Mouse (Mus musculus) gonadal fat pad, adult 2 months (tissue): Measurements from ENCODE around the gene a. TPM values are rescaled to one million over a fixed set of nuclear protein-coding genes. Genes with fewer than 3 reads are reported as not detected.
A peak's percentile ranks its signal among the peaks of the same experiment; 100 is the strongest.
"Not testable (repeated sequence)": the region's sequence is repeated elsewhere in the genome, so short reads cannot be mapped to it uniquely, and the experiment has no call there.

Source experiments
- DNase-seq: peaks from one replicate; pipeline ENCODE4 v3.0.0-alpha.2; 2012; ENCODE audit warnings: low read depth
- polyA plus RNA-seq: library from polyadenylated mRNA; depleted of rRNA; stranded (reverse); fragments of >200 nt; gene quantifications from 2 replicates; pipeline ENCODE4 v1.2.3, GENCODE M21; 2012

a gene
- polyA plus RNA-seq, 1 experiment, result 0.39 TPM

DNA sequence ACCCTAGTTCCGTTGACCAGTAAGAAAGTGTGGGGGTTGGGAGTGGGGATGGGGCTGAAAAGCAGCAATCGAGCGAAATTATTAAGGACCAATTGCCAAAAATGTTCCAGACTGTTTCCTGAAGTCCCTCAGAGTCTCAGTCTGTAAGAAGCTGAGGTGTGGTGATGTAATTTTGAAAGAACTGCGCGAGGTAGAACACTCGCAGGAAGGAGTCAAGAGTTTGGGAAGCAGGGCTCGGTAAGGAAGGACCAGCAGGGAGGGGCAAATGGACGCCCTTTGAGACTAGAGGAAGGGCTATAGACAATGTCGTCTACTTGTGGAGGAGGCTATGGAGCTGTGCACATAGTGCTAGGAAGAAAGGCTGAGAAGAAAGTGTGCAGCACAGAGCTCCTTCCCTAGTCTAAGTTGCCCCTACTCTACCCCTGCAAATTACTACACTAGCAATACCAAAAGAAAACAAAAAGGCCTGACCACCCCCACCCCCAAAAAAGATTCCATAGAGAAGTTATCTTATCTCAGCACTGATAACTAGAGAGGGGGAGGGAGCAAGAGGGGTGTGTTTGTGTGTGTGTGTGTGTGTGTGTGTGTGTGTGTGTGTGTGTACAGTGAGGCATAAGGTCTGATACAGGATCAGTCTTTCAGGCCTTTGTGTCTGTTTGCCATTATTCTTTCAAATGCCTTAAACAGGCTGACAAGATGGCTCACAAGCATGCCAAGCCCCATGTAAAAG is 260.6 kb downstream of the a start:
- no peak for DNase-seq

- DNase-seq, result no peak
Measured at GRCm38 (mm10) chr2:155052681-155053080, 261.5 kb downstream of the a start.

GRCm38 (mm10) chr2:155053512-155053911 is 262.3 kb downstream of the a start:
- not testable (repeated sequence) for DNase-seq

DNA sequence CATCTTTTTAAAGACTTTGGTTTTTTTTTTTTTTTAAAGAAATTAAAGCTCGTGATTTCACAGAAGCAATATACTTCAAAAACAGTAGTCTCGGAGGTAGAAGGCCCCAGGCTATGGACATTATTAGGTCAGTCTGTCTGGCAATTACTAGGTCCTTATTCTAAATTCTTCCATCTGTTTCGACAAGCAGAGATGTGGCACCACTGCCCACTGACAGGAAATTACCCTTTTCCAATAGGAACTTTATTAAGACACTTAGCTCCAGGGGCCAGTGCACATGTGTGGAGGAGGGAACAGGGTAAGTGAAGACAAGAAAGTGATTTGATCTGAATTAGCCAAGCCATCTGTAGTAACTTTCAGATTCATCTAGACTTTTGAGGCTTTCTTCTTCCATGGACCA is 263.5 kb downstream of the a start:
- no peak for DNase-seq

GRCm38 (mm10) chr2:155056076-155056578 is 264.9 kb downstream of the a start:
- DNase-seq, result no peak

GRCm38 (mm10) chr2:155057361-155057760 is 266.2 kb downstream of the a start:
- DNase-seq, result no peak

DNA sequence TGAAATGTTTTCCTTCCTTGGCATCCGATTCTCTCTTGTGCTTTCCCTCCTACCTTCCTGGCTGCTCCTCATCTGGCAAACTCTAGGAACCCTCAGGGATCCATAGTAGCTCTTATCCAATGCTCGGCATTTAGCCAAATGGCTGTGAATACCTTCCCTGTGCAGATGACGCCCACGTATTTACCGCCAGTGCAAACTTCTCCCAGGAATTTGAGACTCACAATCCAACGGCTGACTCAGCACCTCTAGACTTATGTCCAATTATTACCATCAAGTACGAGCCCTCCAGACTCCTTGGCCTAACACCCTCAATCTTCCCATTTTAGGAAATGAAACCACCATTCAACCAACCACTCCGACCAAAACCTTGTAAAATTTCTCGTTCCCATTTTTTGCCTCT is 279.8 kb downstream of the a start:
- DNase-seq, result peak; percentile 100

DNA sequence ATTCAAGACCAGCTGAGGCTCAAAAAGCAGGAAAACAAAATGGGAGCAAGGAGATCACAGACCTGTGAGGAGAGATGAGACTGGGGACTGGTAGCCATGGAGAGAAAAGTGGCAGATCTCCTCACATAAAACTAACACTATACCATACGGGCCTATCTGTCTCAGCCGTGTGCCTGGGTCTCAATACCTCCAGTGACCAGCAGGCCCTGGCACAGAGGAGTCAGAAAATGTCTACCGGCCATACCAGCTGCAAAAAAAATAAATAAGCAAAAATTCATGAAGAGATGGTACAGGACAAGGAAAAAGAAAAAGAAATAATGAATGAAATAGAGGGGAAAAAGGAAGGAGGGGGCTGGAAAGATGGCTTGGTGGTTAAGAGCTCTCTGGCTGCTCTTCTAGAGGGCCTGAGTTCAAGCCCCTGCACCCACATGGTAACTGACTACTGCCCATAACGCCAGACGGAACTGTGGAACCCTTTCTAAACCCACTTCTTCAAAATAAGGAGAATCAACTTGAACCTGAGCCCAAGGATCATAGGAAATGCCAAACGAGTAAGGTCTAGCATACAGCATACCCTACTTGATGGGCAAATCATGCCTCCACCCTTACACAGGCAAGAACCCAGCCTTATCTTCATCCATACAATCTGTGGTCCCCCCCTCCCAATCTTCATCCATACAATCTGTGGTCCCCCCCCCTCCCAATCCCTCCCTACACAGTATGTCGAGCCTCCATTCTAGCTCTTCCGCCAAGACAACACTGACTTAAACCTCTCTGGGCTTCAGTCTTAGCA is 281.3 kb downstream of the a start:
- DNase-seq, result no peak

- no peak for DNase-seq
Measured at GRCm38 (mm10) chr2:155073347-155073746, 282.1 kb downstream of the a start.

DNA sequence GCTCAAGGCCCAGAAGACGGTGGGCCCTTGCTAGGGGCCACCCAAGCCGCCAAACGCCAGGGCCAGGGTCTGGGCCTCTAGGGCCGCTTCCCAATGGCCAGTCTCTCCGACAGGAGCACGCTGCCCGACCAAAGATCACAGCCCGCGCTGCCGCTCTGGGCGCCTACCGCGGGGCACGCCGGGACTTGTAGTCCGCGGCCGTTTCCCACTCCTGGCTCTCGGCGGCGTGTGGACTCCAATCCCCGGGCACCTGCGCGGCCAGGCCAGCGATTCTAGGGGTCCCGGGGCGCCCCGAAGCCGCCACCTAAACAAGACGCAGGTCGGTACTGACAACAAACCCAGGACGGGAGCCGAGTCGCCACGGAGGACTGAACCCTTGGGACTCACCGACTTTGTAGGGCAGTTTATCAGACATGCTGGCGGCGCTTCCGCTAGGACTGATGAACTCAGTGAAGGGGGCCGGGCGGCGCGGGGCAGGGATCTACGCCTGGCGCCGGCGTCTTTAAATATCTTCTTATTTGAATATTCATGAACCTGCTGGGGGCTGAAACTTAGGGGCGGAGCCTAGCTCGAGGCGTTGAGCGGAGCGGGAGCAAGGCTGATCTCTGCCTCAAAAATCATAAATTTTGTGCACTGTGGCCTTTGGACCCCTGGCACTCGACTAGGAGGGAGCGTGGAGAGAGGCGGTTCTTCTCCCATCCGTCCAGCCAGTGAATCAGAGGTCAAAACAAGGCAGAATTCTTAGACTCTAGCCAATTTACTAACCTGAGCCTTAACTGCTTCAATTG is 283.0 kb downstream of the a start, which contains the start of gene Ahcy:
Ahcy (minus strand) TSS at position 520 of the 788 bp plus-strand sequence.
- DNase-seq, result no peak

- DNase-seq, result no peak
Measured at GRCm38 (mm10) chr2:155074766-155075330, 283.6 kb downstream of the a start.

- no peak for DNase-seq
Measured at GRCm38 (mm10) chr2:155075649-155076048, 284.4 kb downstream of the a start.

- no peak for DNase-seq
Measured at GRCm38 (mm10) chr2:155079500-155080178, 288.4 kb downstream of the a start.

DNA sequence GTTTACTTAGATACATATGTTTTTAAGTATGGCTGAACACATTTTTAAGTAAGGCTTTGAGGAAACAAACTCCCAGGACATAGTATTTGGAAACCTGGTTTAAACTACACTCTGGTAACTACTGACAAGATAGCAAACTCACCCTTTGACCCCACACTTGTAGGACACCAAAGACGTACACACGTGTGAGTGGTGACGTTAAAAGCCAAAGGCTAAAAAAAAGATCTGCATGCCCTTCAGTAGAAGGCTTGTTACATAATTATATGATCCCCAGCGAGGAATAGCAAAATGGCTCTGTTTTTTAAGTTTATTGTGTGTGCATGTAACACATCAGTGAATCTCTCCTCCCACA is 289.0 kb downstream of the a start:
- DNase-seq, result no peak

- no peak for DNase-seq
Measured at GRCm38 (mm10) chr2:155081056-155081455, 289.9 kb downstream of the a start.

DNA sequence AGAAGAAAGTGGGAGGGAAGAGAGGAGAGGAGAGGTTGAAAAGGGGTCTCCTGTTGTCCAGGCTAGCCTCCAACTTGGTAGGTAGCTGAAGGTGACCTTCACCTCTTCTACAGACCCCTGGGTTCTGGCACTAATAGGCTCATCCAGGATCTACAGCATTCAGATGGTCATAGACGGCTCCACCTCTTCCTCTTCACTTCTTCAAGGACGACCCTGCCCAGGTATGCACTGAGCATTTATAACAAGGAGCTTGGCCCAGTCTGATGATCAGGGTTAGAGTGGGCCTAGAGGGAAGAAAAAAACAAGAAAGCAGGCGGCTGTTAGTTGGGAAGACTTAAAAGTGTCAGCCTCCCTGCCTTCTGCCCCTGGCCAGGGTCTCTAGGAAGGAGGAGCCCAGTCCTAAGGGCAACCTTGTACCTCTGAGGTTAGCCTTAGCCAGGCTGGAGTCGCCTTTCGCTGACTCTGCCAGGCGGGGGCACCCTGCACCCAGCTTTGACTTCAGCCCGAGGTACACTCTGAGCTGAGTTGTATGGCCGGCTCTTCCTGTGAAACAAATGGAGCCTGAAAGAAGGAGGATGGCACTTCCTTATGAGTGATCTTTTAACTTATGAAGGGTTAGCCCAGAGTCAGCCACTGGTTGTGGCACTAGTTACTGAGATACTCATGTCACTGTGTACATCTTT is 291.1 kb downstream of the a start:
- no peak for DNase-seq

- DNase-seq, result no peak
Measured at GRCm38 (mm10) chr2:155084546-155084945, 293.3 kb downstream of the a start.

- no peak for DNase-seq
Measured at GRCm38 (mm10) chr2:155086328-155086727, 295.1 kb downstream of the a start.

GRCm38 (mm10) chr2:155088264-155088663 is 297.1 kb downstream of the a start:
- DNase-seq, result no peak

DNA sequence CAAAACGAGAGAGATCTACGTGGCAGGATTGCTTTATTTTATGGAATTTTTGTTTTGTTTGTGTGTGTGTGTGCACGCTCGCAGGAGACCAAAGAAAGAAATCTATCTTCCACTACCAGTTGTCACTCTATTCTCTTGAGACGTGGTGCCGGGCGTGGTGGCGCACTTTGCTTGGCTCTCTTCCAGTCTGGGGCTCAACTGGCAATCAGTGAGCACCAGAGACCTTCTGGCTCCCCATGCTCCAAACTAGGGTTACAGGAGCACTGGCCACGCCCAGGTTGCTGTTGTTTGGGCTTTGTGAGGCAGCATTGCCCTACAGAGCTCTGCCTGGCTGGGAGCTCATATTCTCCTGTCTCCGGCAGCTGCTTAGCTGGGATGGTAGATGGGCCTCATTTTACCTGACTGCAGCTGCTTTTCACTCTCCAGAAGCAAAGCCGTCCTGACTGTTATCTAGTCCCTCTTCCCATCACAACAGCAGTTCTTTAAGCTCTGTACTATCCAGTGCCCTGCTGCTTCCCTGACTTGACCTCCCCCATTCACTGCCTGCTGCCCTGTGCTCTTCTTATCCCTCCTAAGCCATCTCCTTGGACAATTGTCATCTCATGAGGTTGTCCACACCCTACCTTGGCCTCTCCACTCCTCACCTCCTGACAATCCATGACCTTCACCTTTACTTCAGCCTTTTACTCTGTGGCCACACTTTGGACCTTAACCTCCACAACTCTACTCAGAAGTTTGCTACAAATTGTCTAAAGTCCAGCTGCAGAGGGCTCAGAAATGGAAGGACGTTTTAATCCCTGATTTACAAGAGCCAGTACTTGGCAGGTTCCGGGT is 299.9 kb downstream of the a start:
- no peak for DNase-seq
